Mouse (Mus musculus) liver, postnatal 0 days (tissue): ENCODE results near the gene Inhbe. TPM values are rescaled to one million over a fixed set of nuclear protein-coding genes. Genes with fewer than 3 reads are reported as not detected.
A peak's percentile ranks its signal among the peaks of the same experiment; 100 is the strongest.
"Not testable (repeated sequence)": the region's sequence is repeated elsewhere in the genome, so short reads cannot be mapped to it uniquely, and the experiment has no call there.

Source experiments
- ATAC-seq: fragments of 200-750 bp; cut with Nextera tagmentation; 2 replicates; pipeline ENCODE4 v1.8.0; 2017; ENCODE audit warnings: mild to moderate bottlenecking, moderate library complexity
- DNase-seq: peaks from one replicate; pipeline ENCODE4 v3.0.0-alpha.2; 2016
- H3K27ac ChIP-seq: fragments of 300-500 bp; sonication (generic); 2 replicates; pipeline ENCODE4 v1.5.1; 2014; ENCODE audit warnings: antibody characterized with exemption, moderate library complexity, mild to moderate bottlenecking, low read depth
- H3K27me3 ChIP-seq: fragments of 300-500 bp; sonication (generic); 2 replicates; pipeline ENCODE4 v1.6.1; 2014; ENCODE audit warnings: low read length, control low read depth, mixed read lengths; ENCODE audit not compliant: insufficient read depth
- H3K36me3 ChIP-seq: fragments of 300-500 bp; sonication (generic); replicated peaks from 2 replicates; pipeline ENCODE4 v1.6.1; 2014; ENCODE audit warnings: mild to moderate bottlenecking, control low read depth, low read length, moderate library complexity, mixed read lengths; ENCODE audit not compliant: insufficient read depth
- H3K4me1 ChIP-seq: fragments of 300-500 bp; sonication (generic); 2 replicates; pipeline ENCODE4 v1.6.1; 2014; ENCODE audit warnings: antibody characterized with exemption, mild to moderate bottlenecking, control low read depth; ENCODE audit not compliant: insufficient read depth
- H3K4me2 ChIP-seq: fragments of 300-500 bp; sonication (generic); 2 replicates; pipeline ENCODE4 v1.6.1; 2014; ENCODE audit warnings: low read depth, mild to moderate bottlenecking, low read length, moderate library complexity, mixed read lengths
- H3K4me3 ChIP-seq: fragments of 300-500 bp; sonication (generic); 2 replicates; pipeline ENCODE4 v1.5.1; 2014; ENCODE audit warnings: low read depth, low read length
- H3K9ac ChIP-seq: fragments of 300-500 bp; sonication (generic); replicated peaks from 2 replicates; pipeline ENCODE4 v1.6.1; 2014; ENCODE audit warnings: mild to moderate bottlenecking, moderate library complexity
- H3K9me3 ChIP-seq: fragments of 300-500 bp; sonication (generic); 2 replicates; pipeline ENCODE4 v1.6.1; 2016; ENCODE audit warnings: mild to moderate bottlenecking, control low read depth, low read length, mixed read lengths
- CTCF ChIP-seq: sonication (generic); IDR thresholded peaks from 2 replicates; pipeline ENCODE4 v1.5.1; 2016; ENCODE audit warnings: antibody characterized with exemption, low read depth
- EP300 ChIP-seq: IDR thresholded peaks from 2 replicates; pipeline ENCODE4 v1.6.1; 2016; ENCODE audit warnings: antibody characterized with exemption, low read depth, mild to moderate bottlenecking
- WGBS: fragments of 180-500 bp; shearing (Covaris S2); extraction: QIAGEN DNeasy Blood & Tissue Kit; methylation state at CpG from one replicate; pipeline ENCODE4 v1.1.7; 2014; ENCODE audit not compliant: insufficient replicate concordance; 5-methylcytosine and 5-hydroxymethylcytosine counted together
- polyA plus RNA-seq: library from polyadenylated mRNA; unstranded; fragments of >200 nt; fragmentation: Nextera tagmentation; extraction: Ambion mirVana; gene quantifications from 2 replicates; pipeline ENCODE4 v1.2.1, GENCODE M21; 2015

The Inhbe gene
- polyA plus RNA-seq, 1 experiment from 2014 or later: 18.4 TPM

GRCm38 (mm10) chr10:127312858-127313257, 41.4 kb downstream of the Inhbe start:
- ATAC-seq: no peak

GRCm38 (mm10) chr10:127312356-127312676, 41.9 kb downstream of the Inhbe start:
- H3K4me3 ChIP-seq: peak overlapping the region; percentile 87
- WGBS: 5% methylated on average over 4 of the region's 4 CpGs
- no peaks in the 10 kb centered on the region for H3K27me3 ChIP-seq
- peak; percentile 86 for DNase-seq
- H3K36me3 ChIP-seq: peaks cover 23% of the 10 kb centered on the region
- H3K9ac ChIP-seq: peak overlapping the region; percentile 90
- peak overlapping the region; percentile 90 for H3K27ac ChIP-seq
- peaks cover 19% of the 10 kb centered on the region for H3K4me1 ChIP-seq
- no peaks in the 10 kb centered on the region for H3K9me3 ChIP-seq
- ATAC-seq: peak; percentile 52
- H3K4me2 ChIP-seq: peak overlapping the region; percentile 94
- TF ChIP-seq CTCF (peak; percentile 97), EP300 (no peak)

More at GRCm38 (mm10) chr10:127312858-127313257, 41.4 kb downstream of the Inhbe start:
- no peak for DNase-seq
- Histone ChIP-seq H3K27me3 (no peaks in the 10 kb centered on the region), H3K27ac (peak overlapping the region; percentile 90), H3K36me3 (peaks cover 18% of the 10 kb centered on the region), H3K4me2 (peak overlapping the region; percentile 94), H3K4me3 (no peak overlapping the region), H3K9me3 (no peaks in the 10 kb centered on the region), H3K4me1 (peaks cover 19% of the 10 kb centered on the region), H3K9ac (0 out of 2 replicates have a peak overlapping the region, but pooled peaks have one; percentile 8)
- TF ChIP-seq EP300 (no peak), CTCF (no peak)
- 29% methylated on average over 4 of the region's 4 CpGs for WGBS

- TF ChIP-seq EP300: peak; percentile 78
- TF ChIP-seq CTCF: no peak
- DNase-seq: peak; percentile 92
- Histone ChIP-seq H3K4me2 (peak within 1 kb of the TSS; percentile 94), H3K36me3 (peaks cover 29% of the 10 kb centered on the region), H3K9me3 (no peaks in the 10 kb centered on the region), H3K4me3 (peak within 1 kb of the TSS; percentile 87), H3K4me1 (peaks cover 19% of the 10 kb centered on the region), H3K9ac (peak within 1 kb of the TSS; percentile 90), H3K27me3 (no peaks in the 10 kb centered on the region), H3K27ac (peak within 1 kb of the TSS; percentile 90)
- ATAC-seq: peak; percentile 95
- under 1% methylated on average over 65 of the region's 65 CpGs for WGBS
These were observed 42.5 kb downstream of the Inhbe start, which contains the start of gene Mars for GRCm38 (mm10) chr10:127311476-127312355. TSS of gene Mars (minus strand) at chr10:127311786.

GRCm38 (mm10) chr10:127310523-127311475, 43.4 kb downstream of the Inhbe start:
- H3K27ac ChIP-seq: peak overlapping the region; percentile 90
- 25% methylated on average over 23 of the region's 23 CpGs for WGBS
- H3K27me3 ChIP-seq: no peaks in the 10 kb centered on the region
- peak overlapping the region; percentile 90 for H3K9ac ChIP-seq
- DNase-seq: peak; percentile 70
- H3K4me1 ChIP-seq: peaks cover 19% of the 10 kb centered on the region
- H3K4me2 ChIP-seq: peak overlapping the region; percentile 94
- no peak for TF ChIP-seq CTCF
- TF ChIP-seq EP300: no peak; the same call in 1 of the 2 replicates
- ATAC-seq: peak; percentile 75
- no peaks in the 10 kb centered on the region for H3K9me3 ChIP-seq
- peaks cover 38% of the 10 kb centered on the region for H3K36me3 ChIP-seq
- peak overlapping the region; percentile 87 for H3K4me3 ChIP-seq

- WGBS: 79% methylated on average over 3 of the region's 3 CpGs
- H3K4me3 ChIP-seq, H3K4me2 ChIP-seq, H3K27me3 ChIP-seq, H3K9me3 ChIP-seq, H3K27ac ChIP-seq, DNase-seq, ATAC-seq, H3K9ac ChIP-seq: not testable (repeated sequence)
- Histone ChIP-seq H3K4me1 (peaks cover 19% of the 10 kb centered on the region), H3K36me3 (peaks cover 55% of the 10 kb centered on the region)
These were observed 45.0 kb downstream of the Inhbe start for GRCm38 (mm10) chr10:127309167-127309566.

DNA sequence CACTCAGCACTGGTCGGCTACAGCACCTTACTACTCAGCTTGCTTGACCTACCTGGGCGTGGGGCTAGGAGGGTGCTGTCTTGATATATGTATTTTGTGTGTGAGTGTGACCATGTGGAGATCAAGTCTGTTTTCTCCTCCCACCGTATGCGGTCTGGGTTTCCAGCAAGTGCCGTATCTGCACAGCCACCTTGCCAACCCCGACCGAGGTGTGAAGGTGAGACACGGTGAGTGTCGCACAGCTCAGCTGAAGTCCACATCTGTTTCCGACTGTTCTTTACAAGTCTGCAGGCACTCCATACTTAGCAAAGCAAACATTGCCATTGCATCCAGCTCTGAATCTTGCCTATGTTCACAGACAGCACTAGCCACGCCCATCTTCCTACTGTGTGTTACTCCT, 51.1 kb downstream of the Inhbe start:
- 90% methylated on average over 11 of the region's 11 CpGs for WGBS
- Histone ChIP-seq H3K9me3 (no peaks in the 10 kb centered on the region), H3K4me1 (no peaks in the 10 kb centered on the region), H3K36me3 (peaks cover 93% of the 10 kb centered on the region), H3K4me2 (no peak overlapping the region), H3K27ac (no peak overlapping the region), H3K4me3 (no peak overlapping the region), H3K27me3 (no peaks in the 10 kb centered on the region), H3K9ac (no peak overlapping the region)
- TF ChIP-seq EP300: no peak
- DNase-seq (no peak), ATAC-seq (no peak)
